Mouse (Mus musculus) forebrain, embryonic 13.5 days (tissue): Measurements from ENCODE around the gene Phospho1. TPM values are rescaled to one million over a fixed set of nuclear protein-coding genes. Genes with fewer than 3 reads are reported as not detected.
"Not testable (repeated sequence)": the region's sequence is repeated elsewhere in the genome, so short reads cannot be mapped to it uniquely, and the experiment has no call there.

Experiments
- ATAC-seq: fragments of 200-750 bp; cut with Nextera tagmentation; 2 replicates; pipeline ENCODE4 v1.8.0; 2017
- H3K27ac ChIP-seq: fragments of 300-500 bp; sonication (generic); 2 replicates; pipeline ENCODE4 v1.5.1; 2015; ENCODE audit warnings: inconsistent platforms, mild to moderate bottlenecking, moderate library complexity
- H3K27me3 ChIP-seq: fragments of 300-500 bp; sonication (generic); 2 replicates; pipeline ENCODE4 v1.6.1; 2015; ENCODE audit warnings: mild to moderate bottlenecking, inconsistent platforms
- H3K36me3 ChIP-seq: fragments of 300-500 bp; sonication (generic); 2 replicates; pipeline ENCODE4 v1.6.1; 2015; ENCODE audit warnings: mild to moderate bottlenecking, inconsistent platforms; ENCODE audit not compliant: poor library complexity, severe bottlenecking
- H3K4me1 ChIP-seq: fragments of 300-500 bp; sonication (generic); 2 replicates; pipeline ENCODE4 v1.6.1; 2015; ENCODE audit warnings: inconsistent platforms
- H3K4me2 ChIP-seq: fragments of 300-500 bp; sonication (generic); 2 replicates; pipeline ENCODE4 v1.6.1; 2015; ENCODE audit warnings: inconsistent platforms, mild to moderate bottlenecking, moderate library complexity
- H3K4me3 ChIP-seq: fragments of 300-500 bp; sonication (generic); 2 replicates; pipeline ENCODE4 v1.5.1; 2015; ENCODE audit warnings: mild to moderate bottlenecking, inconsistent platforms
- H3K9ac ChIP-seq: fragments of 300-500 bp; sonication (generic); 2 replicates; pipeline ENCODE4 v1.6.1; 2015; ENCODE audit warnings: mild to moderate bottlenecking, inconsistent platforms
- H3K9me3 ChIP-seq: fragments of 300-500 bp; sonication (generic); replicated peaks from 2 replicates; pipeline ENCODE4 v1.6.1; 2016; ENCODE audit warnings: inconsistent platforms
- WGBS: fragments of 180-500 bp; shearing (Covaris S2); methylation state at CpG from one replicate; pipeline ENCODE4 v1.1.7; 2015; 5-methylcytosine and 5-hydroxymethylcytosine counted together
- polyA plus RNA-seq: library from polyadenylated mRNA; unstranded; fragments of >200 nt; fragmentation: Nextera tagmentation; extraction: Ambion mirVana; gene quantifications from 2 replicates; pipeline ENCODE4 v1.2.1, GENCODE M21; 2015

The Phospho1 gene
- polyA plus RNA-seq, 1 experiment from 2014 or later = not detected

- ATAC-seq = peak; percentile 21
- Histone ChIP-seq H3K27ac (peak overlapping the region; percentile 79), H3K4me1 (peaks cover 15% of the 10 kb centered on the region), H3K9me3 (no peaks in the 10 kb centered on the region), H3K9ac (peak overlapping the region; percentile 67), H3K27me3 (no peaks in the 10 kb centered on the region), H3K4me2 (peak overlapping the region; percentile 70), H3K36me3 (no peaks in the 10 kb centered on the region), H3K4me3 (peak overlapping the region; percentile 78)
- WGBS = 13% methylated on average over 21 of the region's 21 CpGs
Observed at GRCm38 (mm10) chr11:95857716-95858527, 33.6 kb downstream of the Phospho1 start.

- Histone ChIP-seq H3K4me2 (peak overlapping the region; percentile 70), H3K9ac (peak overlapping the region; percentile 70), H3K36me3 (no peaks in the 10 kb centered on the region), H3K27ac (peak overlapping the region; percentile 86), H3K4me3 (peak overlapping the region; percentile 78), H3K4me1 (peaks cover 15% of the 10 kb centered on the region), H3K9me3 (no peaks in the 10 kb centered on the region), H3K27me3 (no peaks in the 10 kb centered on the region)
- WGBS = under 1% methylated on average over 58 of the region's 58 CpGs
- peak; percentile 99 for ATAC-seq
Observed at GRCm38 (mm10) chr11:95858528-95859467, 34.5 kb downstream of the Phospho1 start.

GRCm38 (mm10) chr11:95859468-95859855, 35.2 kb downstream of the Phospho1 start:
- ATAC-seq = peak; percentile 67
- under 1% methylated on average over 35 of the region's 35 CpGs for WGBS
- no peaks in the 10 kb centered on the region for H3K36me3 ChIP-seq
- H3K4me3 ChIP-seq = peak overlapping the region; percentile 78
- H3K9ac ChIP-seq = peak overlapping the region; percentile 70
- no peaks in the 10 kb centered on the region for H3K27me3 ChIP-seq
- H3K9me3 ChIP-seq = no peaks in the 10 kb centered on the region
- peak overlapping the region; percentile 86 for H3K27ac ChIP-seq
- H3K4me2 ChIP-seq = peak overlapping the region; percentile 70
- H3K4me1 ChIP-seq = peaks cover 15% of the 10 kb centered on the region

GRCm38 (mm10) chr11:95860071-95860490, 35.8 kb downstream of the Phospho1 start:
- Histone ChIP-seq H3K4me3 (peak overlapping the region; percentile 78), H3K9ac (peak overlapping the region; percentile 70), H3K4me2 (peak overlapping the region; percentile 70), H3K36me3 (no peaks in the 10 kb centered on the region), H3K27me3 (no peaks in the 10 kb centered on the region), H3K4me1 (peaks cover 15% of the 10 kb centered on the region), H3K9me3 (no peaks in the 10 kb centered on the region), H3K27ac (peak overlapping the region; percentile 44; the same call in 1 of the 2 replicates)
- 44% methylated on average over 3 of the region's 3 CpGs for WGBS
- no peak for ATAC-seq

GRCm38 (mm10) chr11:95861397-95861796, 37.1 kb downstream of the Phospho1 start:
- H3K9me3 ChIP-seq = no peaks in the 10 kb centered on the region
- H3K4me3 ChIP-seq = no peak overlapping the region
- no peak overlapping the region for H3K9ac ChIP-seq
- no peaks in the 10 kb centered on the region for H3K36me3 ChIP-seq
- 92% methylated on average over 8 of the region's 8 CpGs for WGBS
- no peaks in the 10 kb centered on the region for H3K27me3 ChIP-seq
- no peak for ATAC-seq
- no peak overlapping the region for H3K4me2 ChIP-seq
- peaks cover 15% of the 10 kb centered on the region for H3K4me1 ChIP-seq
- H3K27ac ChIP-seq = no peak overlapping the region

GRCm38 (mm10) chr11:95869442-95869841, 45.1 kb downstream of the Phospho1 start:
- ATAC-seq = no peak
- no peak overlapping the region for H3K4me3 ChIP-seq
- no peaks in the 10 kb centered on the region for H3K9me3 ChIP-seq
- no peaks in the 10 kb centered on the region for H3K36me3 ChIP-seq
- H3K27me3 ChIP-seq = no peaks in the 10 kb centered on the region
- no peak overlapping the region for H3K9ac ChIP-seq
- 81% methylated on average over 4 of the region's 4 CpGs for WGBS
- H3K4me1 ChIP-seq = no peaks in the 10 kb centered on the region
- no peak overlapping the region for H3K4me2 ChIP-seq
- no peak overlapping the region for H3K27ac ChIP-seq

GRCm38 (mm10) chr11:95869918-95870470, 45.7 kb downstream of the Phospho1 start:
- no peak overlapping the region for H3K9ac ChIP-seq
- no peak overlapping the region for H3K4me2 ChIP-seq
- 77% methylated on average over 6 of the region's 6 CpGs for WGBS
- no peaks in the 10 kb centered on the region for H3K9me3 ChIP-seq
- H3K4me1 ChIP-seq = no peaks in the 10 kb centered on the region
- H3K27ac ChIP-seq = no peak overlapping the region
- no peak overlapping the region for H3K4me3 ChIP-seq
- no peak for ATAC-seq
- H3K36me3 ChIP-seq = no peaks in the 10 kb centered on the region
- H3K27me3 ChIP-seq = no peaks in the 10 kb centered on the region

- Histone ChIP-seq H3K4me1 (no peaks in the 10 kb centered on the region), H3K36me3 (no peaks in the 10 kb centered on the region), H3K9me3 (no peaks in the 10 kb centered on the region), H3K27me3 (no peaks in the 10 kb centered on the region), H3K4me2 (0 out of 2 replicates have a peak overlapping the region, but pooled peaks have one; percentile 11), H3K4me3 (no peak overlapping the region), H3K9ac (no peak overlapping the region), H3K27ac (no peak overlapping the region)
- ATAC-seq = no peak
- WGBS = 23% methylated on average over 9 of the region's 9 CpGs
Observed at GRCm38 (mm10) chr11:95875804-95876203, 51.5 kb downstream of the Phospho1 start.

GRCm38 (mm10) chr11:95876296-95876695, 52.0 kb downstream of the Phospho1 start:
- Histone ChIP-seq H3K4me2 (0 out of 2 replicates have a peak overlapping the region, but pooled peaks have one; percentile 11), H3K4me3 (no peak overlapping the region), H3K27me3 (no peaks in the 10 kb centered on the region), H3K27ac (no peak overlapping the region), H3K4me1 (no peaks in the 10 kb centered on the region), H3K9me3 (no peaks in the 10 kb centered on the region), H3K9ac (no peak overlapping the region), H3K36me3 (no peaks in the 10 kb centered on the region)
- no peak for ATAC-seq
- WGBS = 18% methylated on average over 7 of the region's 7 CpGs

GRCm38 (mm10) chr11:95879861-95880260, 55.6 kb downstream of the Phospho1 start:
- H3K4me1 ChIP-seq, ATAC-seq, H3K9ac ChIP-seq, H3K4me3 ChIP-seq, H3K4me2 ChIP-seq, H3K9me3 ChIP-seq, H3K27me3 ChIP-seq, H3K27ac ChIP-seq, H3K36me3 ChIP-seq: not testable (repeated sequence)
- WGBS = 83% methylated on average over 2 of the region's 2 CpGs
